Mouse (Mus musculus) intestine, embryonic 16.5 days (tissue): Measurements from ENCODE around the gene Ldlrad3. TPM values are rescaled to one million over a fixed set of nuclear protein-coding genes. Genes with fewer than 3 reads are reported as not detected.

ENCODE experiments used
- ATAC-seq: fragments of 200-750 bp; cut with Nextera tagmentation; 2 replicates; pipeline ENCODE4 v1.8.0; 2017; ENCODE audit warnings: moderate TSS enrichment, moderate library complexity
- H3K27ac ChIP-seq: fragments of 300-500 bp; sonication (generic); 2 replicates; pipeline ENCODE4 v1.5.1; 2014; ENCODE audit warnings: mild to moderate bottlenecking, low read length
- H3K27me3 ChIP-seq: fragments of 300-500 bp; sonication (generic); replicated peaks from 2 replicates; pipeline ENCODE4 v1.6.1; 2014; ENCODE audit warnings: low read length, control low read depth, mixed read lengths; ENCODE audit not compliant: control insufficient read depth, insufficient read depth
- H3K36me3 ChIP-seq: fragments of 300-500 bp; sonication (generic); 2 replicates; pipeline ENCODE4 v1.6.1; 2014; ENCODE audit warnings: low read length, control low read depth; ENCODE audit not compliant: control insufficient read depth, insufficient read depth
- H3K4me1 ChIP-seq: fragments of 300-500 bp; sonication (generic); 2 replicates; pipeline ENCODE4 v1.6.1; 2014; ENCODE audit warnings: low read length, control low read depth, mixed read lengths; ENCODE audit not compliant: control insufficient read depth, insufficient read depth
- H3K4me2 ChIP-seq: fragments of 300-500 bp; sonication (generic); 2 replicates; pipeline ENCODE4 v1.6.1; 2014; ENCODE audit warnings: low read depth, low read length, control low read depth
- H3K4me3 ChIP-seq: fragments of 300-500 bp; sonication (generic); 2 replicates; pipeline ENCODE4 v1.5.1; 2014; ENCODE audit warnings: mild to moderate bottlenecking, low read length
- H3K9ac ChIP-seq: fragments of 300-500 bp; sonication (generic); 2 replicates; pipeline ENCODE4 v1.6.1; 2014; ENCODE audit warnings: low read depth, low read length
- H3K9me3 ChIP-seq: fragments of 300-500 bp; sonication (generic); 2 replicates; pipeline ENCODE4 v1.6.1; 2016; ENCODE audit warnings: low read length, control low read depth; ENCODE audit not compliant: control insufficient read depth
- WGBS: fragments of 180-500 bp; shearing (Covaris S2); extraction: QIAGEN DNeasy Blood & Tissue Kit; methylation state at CpG from one replicate; pipeline ENCODE4 v1.1.7; 2014; 5-methylcytosine and 5-hydroxymethylcytosine counted together
- polyA plus RNA-seq: library from polyadenylated mRNA; unstranded; fragments of >200 nt; fragmentation: Nextera tagmentation; extraction: Ambion mirVana; gene quantifications from 2 replicates; pipeline ENCODE4 v1.2.1, GENCODE M21; 2015

Ldlrad3 gene
- polyA plus RNA-seq, 1 experiment from 2014 or later, result 18.8 TPM

DNA sequence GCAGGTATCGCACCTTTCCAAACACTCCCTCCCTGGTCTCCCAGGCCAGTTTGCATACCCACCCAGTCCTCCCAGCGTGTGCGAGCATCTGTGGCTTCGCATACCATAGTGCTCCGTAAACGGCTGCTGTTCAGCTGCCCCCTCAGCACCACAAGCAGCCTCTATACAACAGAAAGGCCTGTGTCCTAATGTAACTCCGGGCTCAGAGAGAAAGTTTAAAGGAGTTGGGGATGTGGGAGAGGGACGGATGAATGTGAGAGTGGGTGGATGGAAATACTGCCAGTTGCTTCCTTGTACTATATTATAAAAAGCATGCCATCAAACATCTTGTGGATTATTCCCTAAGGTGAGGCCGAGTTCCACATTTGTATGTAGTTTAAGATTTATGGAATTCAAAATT is 59.0 kb downstream of the Ldlrad3 start:
- WGBS, result 77% methylated on average over 9 of the region's 9 CpGs
- H3K36me3 ChIP-seq, result no peaks in the 10 kb centered on the region
- no peaks in the 10 kb centered on the region for H3K27me3 ChIP-seq
- no peak overlapping the region for H3K4me3 ChIP-seq
- H3K9me3 ChIP-seq, result no peaks in the 10 kb centered on the region
- H3K27ac ChIP-seq, result no peak overlapping the region
- no peak overlapping the region for H3K4me2 ChIP-seq
- peaks cover 16% of the 10 kb centered on the region for H3K4me1 ChIP-seq
- ATAC-seq, result no peak
- H3K9ac ChIP-seq, result no peak overlapping the region

DNA sequence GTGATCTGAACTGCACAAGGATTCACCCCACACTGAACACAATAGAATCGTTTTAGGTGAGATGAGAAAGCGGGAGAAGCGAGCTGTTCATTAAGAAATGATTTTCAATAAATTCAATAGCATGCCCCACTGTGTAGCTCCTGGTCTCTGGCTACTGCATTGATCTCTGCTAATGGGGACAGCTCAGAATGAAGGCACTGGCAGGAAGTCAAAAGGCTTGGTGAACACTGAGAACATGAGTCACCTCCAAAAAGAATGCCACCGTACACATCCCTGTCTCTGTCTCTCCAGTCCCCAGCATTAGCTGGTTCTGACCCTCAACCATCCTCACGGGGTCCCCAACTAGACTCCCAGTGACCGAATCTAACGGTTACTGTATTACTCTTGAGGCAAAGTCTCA is 60.1 kb downstream of the Ldlrad3 start:
- Histone ChIP-seq H3K4me3 (no peak overlapping the region), H3K4me2 (no peak overlapping the region), H3K27ac (no peak overlapping the region), H3K4me1 (peaks cover 20% of the 10 kb centered on the region), H3K27me3 (no peaks in the 10 kb centered on the region), H3K9me3 (no peaks in the 10 kb centered on the region), H3K36me3 (no peaks in the 10 kb centered on the region), H3K9ac (no peak overlapping the region)
- 92% methylated on average over 7 of the region's 7 CpGs for whole genome bisulfite sequencing
- ATAC-seq, result no peak

DNA sequence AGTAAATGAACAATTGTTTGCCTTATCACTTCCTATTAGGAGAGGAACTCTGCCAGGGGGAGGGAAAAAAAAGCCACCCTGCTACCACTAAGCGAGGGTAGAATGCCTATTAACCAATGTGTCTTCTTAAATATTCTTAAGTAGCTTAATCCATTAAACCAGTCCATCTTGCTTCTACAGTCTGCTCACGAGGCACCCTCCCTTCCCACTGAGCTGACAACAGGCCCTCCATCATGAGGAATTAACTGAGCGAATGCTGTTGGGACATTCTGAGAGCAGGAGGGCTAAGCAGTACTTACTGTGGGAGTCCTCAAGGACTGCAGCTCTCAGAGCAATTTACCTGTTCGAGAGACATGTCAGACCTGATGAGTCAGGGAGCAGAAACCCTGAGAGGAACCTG is 61.1 kb downstream of the Ldlrad3 start:
- 71% methylated on average over 4 of the region's 4 CpGs for WGBS
- Histone ChIP-seq H3K27ac (no peak overlapping the region), H3K4me3 (no peak overlapping the region), H3K27me3 (no peaks in the 10 kb centered on the region), H3K9ac (no peak overlapping the region), H3K36me3 (no peaks in the 10 kb centered on the region), H3K4me2 (no peak overlapping the region), H3K9me3 (no peaks in the 10 kb centered on the region), H3K4me1 (peaks cover 12% of the 10 kb centered on the region)
- ATAC-seq, result no peak

DNA sequence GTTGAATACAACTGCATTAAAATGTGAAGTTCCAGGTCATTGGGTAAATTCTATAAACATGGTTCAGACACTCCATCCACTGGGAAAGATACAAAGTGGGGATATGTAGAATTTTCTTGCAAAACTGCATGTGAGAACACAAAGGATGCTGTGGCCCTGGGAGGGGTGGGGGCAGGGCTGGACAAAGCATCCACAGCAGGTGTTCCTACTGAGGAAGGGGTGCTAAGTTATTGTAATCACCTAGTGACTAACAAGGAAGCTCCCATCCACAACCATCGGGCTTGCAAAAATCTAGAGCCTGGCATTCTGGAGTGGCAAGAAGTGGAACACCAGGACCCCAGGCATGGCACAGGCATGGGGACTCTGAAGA is 64.1 kb downstream of the Ldlrad3 start:
- no peak for ATAC-seq
- 59% methylated on average over 1 of the region's 1 CpGs for WGBS

DNA sequence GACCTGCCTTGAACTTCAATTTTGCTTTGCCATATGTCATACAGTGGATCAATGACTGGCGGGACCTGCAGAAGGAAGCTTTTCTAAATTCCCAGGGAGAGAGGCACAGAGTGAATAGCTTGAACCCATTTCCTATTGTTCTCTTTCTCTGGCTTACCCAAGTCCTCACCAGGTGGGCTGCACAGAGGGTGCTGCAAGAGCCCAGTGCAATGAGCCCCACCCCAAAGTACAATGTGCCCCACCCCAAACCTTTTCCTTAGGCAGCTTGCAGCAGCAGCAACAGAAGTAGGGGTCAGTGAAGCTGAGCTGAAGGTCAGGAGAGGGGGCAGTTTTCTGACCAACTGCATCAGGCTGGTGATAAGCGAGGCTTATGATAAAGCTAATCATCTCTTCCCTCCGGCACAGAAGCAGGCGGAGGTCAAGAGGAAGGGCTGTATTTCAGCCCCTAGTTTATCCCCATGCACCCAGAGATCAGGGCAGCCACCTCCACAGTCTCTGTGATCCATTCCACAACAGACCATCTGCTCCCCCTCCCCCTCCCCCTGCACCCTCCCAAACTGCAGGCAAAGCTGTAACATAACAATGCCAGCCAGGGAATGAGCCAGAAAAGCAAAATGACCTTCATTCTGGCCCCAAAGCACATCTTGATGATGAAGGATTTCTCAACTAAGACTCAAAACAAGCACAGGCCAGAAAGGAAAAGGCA is 64.6 kb downstream of the Ldlrad3 start:
- no peak for ATAC-seq
- no peak overlapping the region for H3K4me3 ChIP-seq
- no peaks in the 10 kb centered on the region for H3K27me3 ChIP-seq
- H3K9ac ChIP-seq, result no peak overlapping the region
- H3K4me1 ChIP-seq, result peaks cover 27% of the 10 kb centered on the region
- no peak overlapping the region for H3K4me2 ChIP-seq
- H3K36me3 ChIP-seq, result no peaks in the 10 kb centered on the region
- no peak overlapping the region for H3K27ac ChIP-seq
- WGBS, result 63% methylated on average over 4 of the region's 4 CpGs
- H3K9me3 ChIP-seq, result no peaks in the 10 kb centered on the region

More for the DNA sequence above, 64.1 kb downstream of the Ldlrad3 start:
- H3K27ac ChIP-seq, result no peak overlapping the region
- H3K4me3 ChIP-seq, result no peak overlapping the region
- H3K27me3 ChIP-seq, result no peaks in the 10 kb centered on the region
- H3K4me2 ChIP-seq, result no peak overlapping the region
- H3K4me1 ChIP-seq, result peaks cover 23% of the 10 kb centered on the region
- H3K9me3 ChIP-seq, result no peaks in the 10 kb centered on the region
- no peaks in the 10 kb centered on the region for H3K36me3 ChIP-seq
- no peak overlapping the region for H3K9ac ChIP-seq

DNA sequence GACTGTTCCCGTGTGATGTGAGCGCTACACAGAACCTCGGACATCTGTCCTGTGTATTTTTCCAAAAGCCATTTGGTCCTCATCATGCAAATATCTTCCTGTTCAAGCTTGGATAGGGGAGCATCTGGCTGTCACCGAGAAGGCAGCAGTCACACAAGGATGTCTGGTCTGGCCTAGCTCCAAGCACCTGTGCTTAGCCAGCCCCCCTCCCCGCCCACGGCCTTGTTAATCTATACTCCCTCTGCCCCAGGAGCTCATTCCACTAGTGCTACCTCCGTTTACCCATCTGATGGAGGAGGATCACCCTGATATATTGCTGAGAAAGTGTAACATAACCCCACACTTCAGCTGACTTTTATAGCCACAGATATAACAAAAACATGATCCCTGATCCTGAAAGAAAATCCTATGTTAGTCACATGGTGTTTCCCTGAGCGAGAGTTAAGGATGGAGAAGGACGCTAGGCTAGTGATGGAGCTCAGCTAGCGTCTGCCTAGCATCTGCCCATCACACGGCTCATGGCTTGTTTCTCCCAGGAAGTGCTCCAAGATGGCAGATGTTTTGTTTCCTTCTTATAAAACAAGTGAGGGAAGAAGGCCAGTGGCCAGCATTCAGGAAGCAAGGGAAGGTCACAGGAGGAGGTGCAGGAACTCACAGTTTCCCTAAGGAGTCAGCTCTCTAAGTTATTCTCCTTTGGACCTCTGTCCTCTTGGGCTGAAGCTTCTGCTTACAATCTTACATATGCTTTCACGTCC is 66.3 kb downstream of the Ldlrad3 start:
- Histone ChIP-seq H3K4me1 (peaks cover 29% of the 10 kb centered on the region), H3K27ac (no peak overlapping the region), H3K36me3 (no peaks in the 10 kb centered on the region), H3K27me3 (no peaks in the 10 kb centered on the region), H3K9ac (no peak overlapping the region), H3K9me3 (no peaks in the 10 kb centered on the region), H3K4me2 (no peak overlapping the region), H3K4me3 (no peak overlapping the region)
- WGBS, result 54% methylated on average over 12 of the region's 12 CpGs
- no peak for ATAC-seq

DNA sequence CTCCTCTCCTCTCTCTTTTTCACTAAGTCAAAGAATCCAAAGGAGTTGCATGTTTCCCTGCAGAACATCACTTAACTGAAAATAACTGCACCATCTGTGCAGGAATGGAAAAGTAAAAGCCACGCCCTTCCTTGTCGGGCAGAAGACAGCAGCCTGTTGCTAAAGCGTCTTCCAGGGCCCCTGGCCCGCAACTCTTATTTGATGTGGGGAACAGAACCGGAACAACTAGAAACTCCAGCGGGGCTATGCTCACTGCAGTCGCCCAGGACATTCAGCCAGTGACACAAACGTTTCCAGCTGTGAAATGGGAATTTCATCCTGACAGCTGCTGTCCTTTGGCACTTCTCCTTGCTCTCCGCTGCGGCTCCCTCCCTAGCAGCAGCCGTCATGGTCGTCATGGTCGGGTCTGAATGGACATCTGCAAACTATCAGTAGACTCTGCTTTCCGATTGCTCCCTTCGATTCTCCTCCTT is 67.2 kb downstream of the Ldlrad3 start:
- Histone ChIP-seq H3K36me3 (no peaks in the 10 kb centered on the region), H3K27ac (no peak overlapping the region), H3K27me3 (no peaks in the 10 kb centered on the region), H3K4me1 (peaks cover 29% of the 10 kb centered on the region), H3K4me2 (no peak overlapping the region), H3K4me3 (no peak overlapping the region), H3K9me3 (no peaks in the 10 kb centered on the region), H3K9ac (no peak overlapping the region)
- ATAC-seq, result no peak
- WGBS, result 32% methylated on average over 15 of the region's 15 CpGs

DNA sequence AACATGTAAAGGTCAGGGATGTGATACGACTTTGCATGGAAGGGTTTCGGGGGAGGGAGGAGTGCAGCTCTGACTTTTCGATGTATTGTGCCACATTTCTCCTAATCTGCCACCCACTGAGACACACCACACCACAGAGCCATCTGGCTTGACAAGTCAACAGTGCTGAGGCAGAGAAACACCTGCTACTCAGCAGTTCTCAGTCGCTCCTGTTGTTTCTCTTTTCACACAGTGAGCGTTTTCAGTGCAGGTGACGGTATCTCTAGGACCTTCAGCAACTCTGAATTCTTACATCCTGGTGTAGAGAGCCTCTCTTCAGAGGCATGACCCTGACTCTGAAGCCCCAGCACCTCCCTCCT is 68.8 kb downstream of the Ldlrad3 start:
- Histone ChIP-seq H3K9ac (no peak overlapping the region), H3K27me3 (no peaks in the 10 kb centered on the region), H3K36me3 (no peaks in the 10 kb centered on the region), H3K9me3 (no peaks in the 10 kb centered on the region), H3K4me2 (no peak overlapping the region), H3K4me1 (peaks cover 29% of the 10 kb centered on the region), H3K27ac (no peak overlapping the region), H3K4me3 (no peak overlapping the region)
- WGBS, result 62% methylated on average over 6 of the region's 6 CpGs
- no peak for ATAC-seq

DNA sequence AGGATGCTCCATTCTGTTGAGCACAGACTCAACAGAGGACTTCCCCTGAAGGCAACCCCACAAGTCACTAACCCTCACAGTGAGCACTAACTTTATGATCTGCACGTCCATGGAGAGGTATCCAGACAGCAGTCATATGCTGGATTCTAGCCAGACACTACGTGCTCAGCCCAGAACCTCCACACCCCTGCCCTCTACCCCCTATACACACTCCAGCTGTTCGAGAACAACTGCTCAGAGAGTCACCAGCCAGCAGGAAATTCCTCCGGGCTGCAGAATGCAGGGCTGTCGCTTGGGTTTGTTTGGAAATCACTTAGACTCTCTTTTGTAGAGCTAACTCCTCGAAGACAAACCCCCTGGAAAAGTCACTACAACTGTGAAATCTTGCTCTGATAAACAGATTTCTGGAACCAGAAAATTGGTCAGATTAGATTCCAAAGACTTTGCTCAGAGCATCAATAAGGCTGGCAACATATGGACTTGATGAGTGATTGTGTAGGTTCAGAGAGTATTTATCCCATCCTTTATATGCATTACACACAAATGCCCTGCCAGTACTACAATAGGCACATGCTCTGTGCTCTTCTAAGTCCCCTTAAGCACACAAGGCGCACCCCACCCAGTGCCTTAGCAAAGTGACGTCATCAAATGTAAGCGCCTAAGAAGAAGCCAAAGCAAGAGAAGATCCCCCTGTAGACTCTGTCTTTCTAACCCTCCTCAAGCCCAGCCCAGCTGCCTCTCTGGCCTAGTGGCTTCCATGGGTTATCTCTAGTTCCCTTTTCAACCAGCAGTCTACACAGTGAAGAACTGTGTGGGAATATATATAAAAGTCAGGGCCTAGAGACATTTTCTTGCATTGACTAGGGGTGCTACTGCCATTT is 69.4 kb downstream of the Ldlrad3 start:
- no peaks in the 10 kb centered on the region for H3K36me3 ChIP-seq
- H3K27me3 ChIP-seq, result no peaks in the 10 kb centered on the region
- H3K9me3 ChIP-seq, result no peaks in the 10 kb centered on the region
- H3K4me2 ChIP-seq, result no peak overlapping the region
- no peak overlapping the region for H3K4me3 ChIP-seq
- no peak overlapping the region for H3K9ac ChIP-seq
- WGBS, result 34% methylated on average over 9 of the region's 9 CpGs
- H3K4me1 ChIP-seq, result peaks cover 27% of the 10 kb centered on the region
- peak; percentile 31 for ATAC-seq
- peak overlapping the region; percentile 12; the same call in 1 of the 2 replicates for H3K27ac ChIP-seq
